Mouse (Mus musculus): ENCODE data around the gene Parp6.

The Parp6 gene

DNA sequence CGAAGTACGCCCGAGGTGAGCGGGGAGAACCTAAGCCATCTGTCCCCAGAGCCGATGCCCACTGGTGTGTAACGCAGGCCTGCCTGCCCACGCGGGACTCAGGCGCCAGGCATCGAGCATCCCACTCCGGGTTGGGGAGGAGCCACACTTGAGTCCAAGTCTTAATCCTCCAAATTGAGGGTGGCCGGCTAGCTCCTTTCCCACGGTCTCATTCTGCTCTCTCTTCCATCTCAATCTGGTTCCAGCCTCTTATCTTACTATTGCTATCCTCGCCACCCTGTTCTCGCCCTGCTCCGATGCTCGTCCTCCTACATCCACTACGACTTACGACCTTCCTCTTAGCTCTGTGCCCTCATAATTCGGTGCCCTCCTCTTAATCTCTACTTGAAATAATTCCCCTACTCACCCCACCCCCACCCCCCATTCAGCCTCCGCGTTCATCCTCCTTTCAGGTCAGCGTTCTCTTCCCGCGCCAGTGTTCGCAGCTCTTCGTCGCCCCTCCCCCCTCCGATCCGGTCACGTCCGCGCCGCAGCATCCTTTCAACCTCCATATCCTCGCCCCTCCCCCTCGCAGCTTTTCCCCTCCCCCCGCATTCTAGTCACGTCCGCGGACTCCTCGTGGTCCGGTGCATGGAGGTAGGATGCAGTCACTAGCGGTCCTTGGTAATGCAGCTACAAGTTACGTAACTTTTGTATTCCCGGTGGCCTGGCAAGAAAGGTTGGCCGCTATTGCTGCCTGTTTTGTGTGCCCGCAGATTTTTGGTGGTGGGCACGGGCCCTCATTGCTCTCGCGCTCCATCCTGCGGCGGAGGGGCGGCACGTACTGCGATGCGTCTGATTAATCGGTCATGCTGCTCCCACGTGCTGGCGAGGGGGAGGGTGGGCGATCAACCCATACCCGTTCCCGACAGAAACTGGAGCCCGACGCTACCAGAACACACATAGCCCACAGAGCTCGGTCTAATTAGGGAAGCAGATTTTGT, 39.8 kb downstream of the Parp6 start:
- peak; percentile 99 for DNase-seq

- DNase-seq, result peak in 1 of 2 experiments; percentile 32
Observed at GRCm38 (mm10) chr9:59658146-59658545, 41.1 kb downstream of the Parp6 start.

DNA sequence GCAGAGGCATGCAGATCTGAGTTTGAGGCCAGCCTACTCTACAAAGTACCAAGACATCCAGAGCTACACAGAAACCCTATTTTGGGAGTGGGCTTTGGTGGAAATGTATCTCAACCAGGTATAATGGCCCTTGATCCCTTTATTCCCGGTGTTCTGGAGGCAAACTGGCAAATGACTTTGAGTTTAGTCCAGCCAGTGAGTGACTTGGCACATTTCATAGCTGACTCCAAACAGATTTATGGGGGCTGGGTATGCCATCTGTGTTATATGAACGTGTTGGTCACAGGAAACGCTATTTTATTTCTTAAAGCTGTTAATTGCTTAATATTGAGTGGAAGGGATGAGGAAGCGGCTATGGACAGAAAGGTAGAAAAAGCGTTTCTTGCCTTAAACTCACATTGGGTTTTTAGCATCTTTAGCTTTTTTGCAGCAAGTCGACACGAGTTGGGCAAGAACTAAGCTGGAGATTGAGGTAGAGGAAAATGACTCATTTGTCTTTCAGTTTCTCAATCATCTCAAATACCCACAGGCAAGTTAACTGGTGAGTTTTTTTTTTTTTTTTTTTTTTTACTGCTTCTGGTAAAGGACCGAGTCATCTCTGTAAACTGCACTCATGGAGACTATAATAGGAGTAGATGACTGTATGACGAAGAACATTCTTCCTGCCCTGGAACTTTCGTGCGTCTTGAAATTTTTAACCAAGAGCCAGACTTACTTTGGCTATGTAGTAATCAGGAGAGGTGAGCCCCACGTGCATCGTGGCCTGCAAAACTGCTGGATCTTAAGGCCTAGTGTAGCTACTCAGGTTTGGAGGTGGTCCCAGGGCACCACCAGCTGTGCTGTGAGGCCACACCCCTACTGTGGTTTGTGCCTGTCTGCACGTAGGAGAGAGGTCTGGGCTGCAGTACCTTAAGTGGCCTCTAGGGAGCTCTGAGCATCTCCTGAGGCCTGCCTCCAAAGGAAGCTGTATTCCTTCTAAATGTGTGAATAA, 42.2 kb downstream of the Parp6 start:
- DNase-seq, result peak; percentile 92 to 95

DNA sequence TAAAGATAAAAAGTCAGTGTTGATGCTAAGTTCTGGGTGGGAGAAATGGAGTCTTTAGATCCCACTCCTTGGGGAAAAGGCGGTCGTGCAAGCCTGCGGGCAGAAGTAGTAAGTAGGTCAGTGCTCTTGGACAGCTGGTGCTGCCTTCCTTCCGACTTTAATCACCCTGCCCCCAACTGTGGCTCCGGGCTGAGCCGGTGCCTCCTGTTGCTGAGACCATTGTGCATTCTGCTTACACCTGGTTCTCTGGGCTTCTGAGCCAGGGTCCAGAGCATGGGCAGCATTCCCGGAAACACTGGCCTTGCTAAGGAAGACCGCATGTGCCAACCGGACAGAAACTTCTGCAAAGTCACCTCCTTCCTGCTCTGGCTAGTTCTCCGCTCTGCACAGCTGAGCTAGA, 43.3 kb downstream of the Parp6 start:
- peak; percentile 71 to 83 for DNase-seq

GRCm38 (mm10) chr9:59661298-59661975, 44.4 kb downstream of the Parp6 start:
- DNase-seq, result no peak

- no peak for DNase-seq
Observed at GRCm38 (mm10) chr9:59663226-59663625, 46.1 kb downstream of the Parp6 start.

GRCm38 (mm10) chr9:59663957-59664356, 46.9 kb downstream of the Parp6 start:
- DNase-seq, result no peak

- DNase-seq, result no peak
Observed at GRCm38 (mm10) chr9:59664664-59665256, 47.7 kb downstream of the Parp6 start.

DNA sequence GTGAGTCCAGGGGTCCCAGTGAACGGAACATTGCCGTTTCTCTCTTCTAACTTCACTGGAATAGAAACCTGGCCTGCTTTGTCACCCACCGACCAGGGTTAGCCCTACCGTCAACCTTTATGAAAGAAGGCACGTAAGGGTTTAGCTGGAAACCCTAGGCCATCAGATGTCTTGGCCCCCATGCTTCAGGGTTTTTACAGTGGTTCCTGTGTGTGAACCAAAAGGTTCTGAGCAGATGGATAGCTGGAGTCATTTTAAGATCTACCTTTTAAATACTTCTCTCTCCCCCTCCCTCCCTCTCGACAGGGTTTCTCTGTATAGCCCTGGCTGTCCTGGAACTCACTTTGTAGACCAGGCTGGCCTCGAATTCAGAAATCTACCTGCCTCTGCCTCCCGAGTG, 48.9 kb downstream of the Parp6 start:
- DNase-seq, result no peak

- no peak for DNase-seq
Observed at GRCm38 (mm10) chr9:59666813-59667212, 49.7 kb downstream of the Parp6 start.

- no peak for DNase-seq
Observed at GRCm38 (mm10) chr9:59667250-59667649, 50.2 kb downstream of the Parp6 start.

- no peak for DNase-seq
Observed at GRCm38 (mm10) chr9:59667904-59668303, 50.8 kb downstream of the Parp6 start.

- no peak for DNase-seq
Observed at GRCm38 (mm10) chr9:59668473-59668872, 51.4 kb downstream of the Parp6 start.

DNA sequence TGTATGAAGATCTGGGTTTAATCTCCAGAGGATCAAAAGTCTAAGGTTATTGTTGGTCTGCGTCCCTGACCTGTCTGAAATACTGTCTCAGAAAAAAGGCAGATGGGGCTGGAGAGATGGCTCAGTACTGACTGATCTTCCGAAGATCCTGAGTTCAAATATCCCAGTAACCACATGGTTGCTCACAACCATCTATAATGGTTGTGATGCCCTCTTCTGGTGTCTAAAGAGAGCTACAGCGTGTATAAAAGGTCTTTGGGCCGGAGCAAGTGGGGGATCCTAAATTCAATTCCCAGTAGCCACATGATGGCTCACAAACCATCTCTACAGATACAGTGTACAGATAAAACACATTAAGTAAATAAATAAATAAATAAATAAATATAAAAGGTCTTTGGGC, 52.1 kb downstream of the Parp6 start:
- DNase-seq, result peak in 1 of 2 experiments; percentile 28

- peak; percentile 40 to 47 for DNase-seq
Observed at GRCm38 (mm10) chr9:59672195-59672894, 55.3 kb downstream of the Parp6 start.

GRCm38 (mm10) chr9:59673427-59673826, 56.3 kb downstream of the Parp6 start:
- DNase-seq, result no peak

DNA sequence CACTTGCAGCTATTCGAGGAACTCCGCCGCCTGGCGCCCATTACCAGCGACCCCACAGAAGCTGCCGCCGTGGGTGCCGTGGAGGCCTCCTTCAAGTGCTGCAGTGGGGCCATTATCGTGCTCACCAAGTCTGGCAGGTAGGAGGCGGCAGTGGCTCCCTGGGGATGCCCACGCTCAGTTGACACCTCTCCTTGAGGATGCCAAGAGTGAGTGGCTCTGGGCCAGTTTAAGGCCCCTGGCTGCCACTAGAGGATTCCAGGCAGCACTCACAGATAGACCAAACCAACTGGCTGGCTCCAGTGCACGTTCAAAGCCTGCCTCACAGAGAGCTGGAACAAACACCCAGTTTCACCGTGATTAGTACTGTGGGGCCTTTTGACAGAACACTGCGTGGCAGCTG, 58.5 kb downstream of the Parp6 start:
- no peak for DNase-seq

GRCm38 (mm10) chr9:59678313-59678712, 61.2 kb downstream of the Parp6 start:
- peak; percentile 68 to 76 for DNase-seq

- peak; percentile 93 to 94 for DNase-seq
Observed at GRCm38 (mm10) chr9:59679678-59680533, 62.8 kb downstream of the Parp6 start, which contains the start of gene Gramd2. TSS of gene Gramd2 (plus strand) at chr9:59680144.

GRCm38 (mm10) chr9:59680534-59680875, 63.4 kb downstream of the Parp6 start:
- no peak for DNase-seq

DNA sequence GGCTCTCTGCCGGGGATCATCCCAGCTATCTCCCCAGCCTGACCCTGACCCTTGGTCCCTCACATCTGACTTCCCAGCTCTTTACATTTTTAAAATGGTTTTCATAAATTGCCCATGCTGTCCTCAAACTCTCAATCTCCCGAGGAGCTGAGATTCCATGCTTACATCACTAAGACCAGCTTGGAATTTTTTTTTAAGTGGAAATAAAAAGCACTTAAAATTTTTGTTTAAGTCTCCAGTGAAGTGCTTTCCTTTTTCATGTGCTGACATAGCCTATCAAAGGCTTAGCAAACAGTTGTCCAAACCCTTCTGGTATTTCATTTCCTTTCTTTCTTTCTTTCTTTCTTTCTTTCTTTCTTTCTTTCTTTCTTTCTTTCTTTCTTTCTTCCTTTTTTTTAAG, 66.9 kb downstream of the Parp6 start:
- no peak for DNase-seq
